Mouse (Mus musculus) left cerebral cortex, adult 8-10 months (tissue): ENCODE measurements around the gene Rims3. TPM values are rescaled to one million over a fixed set of nuclear protein-coding genes. Genes with fewer than 3 reads are reported as not detected.

Source experiments
- DNase-seq, 2 experiments: peaks; one replicate each; pipeline ENCODE4 v3.0.0; 2022; ENCODE audit warnings: low spot score in 2 of 2
- total RNA-seq, 4 experiments: library from RNA; stranded (reverse); gene quantifications; 2 replicates each; pipeline ENCODE4 v1.2.4; 2022

The Rims3 gene
- total RNA-seq, 4 experiments from 2014 or later, result 137 to 160 (median 147) TPM

DNA sequence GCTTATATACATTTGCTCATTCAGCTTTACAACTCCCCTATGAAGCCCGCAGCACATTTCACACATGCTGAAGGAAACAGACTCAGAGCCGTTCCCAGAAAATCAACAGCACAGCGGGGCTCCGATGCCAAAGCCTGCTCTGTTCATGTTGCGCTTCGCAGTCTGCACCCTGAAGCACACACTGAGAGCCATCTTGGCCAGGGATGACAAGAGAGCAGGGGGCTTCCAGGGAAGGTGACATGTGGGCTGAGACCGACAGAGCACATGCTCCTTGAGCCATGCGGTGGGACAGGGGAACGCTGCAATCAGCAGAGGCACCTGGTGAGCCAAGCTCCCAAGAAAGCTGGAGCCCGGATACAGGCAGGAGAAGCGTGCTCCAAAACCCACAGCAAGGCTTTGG is 5.2 kb upstream of the Rims3 start:
- DNase-seq, result no peak

DNA sequence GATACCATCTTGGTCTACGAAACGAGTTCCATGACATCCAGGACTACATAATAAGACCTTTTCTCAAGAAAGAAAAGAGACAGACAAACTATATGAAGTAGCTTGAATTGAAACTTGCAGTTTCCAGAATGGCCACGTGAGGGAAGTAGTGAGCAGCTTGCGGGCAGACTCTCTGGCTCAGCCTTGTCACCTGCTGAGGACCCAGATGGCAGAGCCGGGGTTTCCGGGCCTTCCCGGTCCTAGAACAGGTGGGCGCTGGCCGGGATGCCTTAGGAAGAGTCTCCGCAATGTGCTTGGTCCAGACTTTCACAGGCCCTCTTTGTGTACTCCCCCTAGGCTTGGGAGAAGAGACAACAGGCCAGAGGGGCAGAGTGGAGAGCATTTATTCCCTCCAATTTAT is 3.7 kb upstream of the Rims3 start:
- DNase-seq, result no peak

DNA sequence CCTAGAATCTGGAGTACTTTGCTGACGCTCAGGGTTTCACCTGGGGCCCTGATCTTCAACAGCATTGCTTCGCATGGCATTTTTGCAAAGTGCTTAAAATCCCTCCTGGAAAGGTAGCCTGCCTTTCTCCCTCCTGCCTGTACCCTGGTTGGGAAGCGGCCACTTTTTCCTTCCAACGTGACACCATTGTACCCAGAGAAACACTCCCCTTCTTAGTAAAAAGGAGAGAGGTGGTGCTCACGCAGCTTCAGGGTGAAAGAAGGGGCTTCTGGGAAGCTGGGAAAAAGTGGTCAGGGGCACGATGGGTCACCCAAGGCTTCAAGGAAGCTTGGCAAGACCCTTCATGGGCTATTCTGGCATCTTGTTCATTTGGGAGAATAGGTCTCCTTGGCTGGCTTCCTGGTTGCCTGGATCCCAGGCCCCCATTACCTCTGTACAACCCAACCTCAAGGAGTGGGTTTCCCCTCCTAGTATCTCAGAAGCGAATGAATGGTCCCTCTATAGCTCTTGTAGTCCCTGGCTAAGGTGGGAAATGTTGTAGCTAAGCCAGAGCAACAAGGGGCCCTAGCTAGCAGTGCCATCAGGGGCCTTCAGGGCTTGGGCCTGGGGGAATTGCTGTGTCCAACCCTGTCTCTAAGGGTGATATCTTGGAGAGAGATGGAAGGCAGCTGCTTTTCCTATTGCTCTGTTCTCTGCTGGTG is 894 bp downstream of the Rims3 start:
- DNase-seq, result no peak

DNA sequence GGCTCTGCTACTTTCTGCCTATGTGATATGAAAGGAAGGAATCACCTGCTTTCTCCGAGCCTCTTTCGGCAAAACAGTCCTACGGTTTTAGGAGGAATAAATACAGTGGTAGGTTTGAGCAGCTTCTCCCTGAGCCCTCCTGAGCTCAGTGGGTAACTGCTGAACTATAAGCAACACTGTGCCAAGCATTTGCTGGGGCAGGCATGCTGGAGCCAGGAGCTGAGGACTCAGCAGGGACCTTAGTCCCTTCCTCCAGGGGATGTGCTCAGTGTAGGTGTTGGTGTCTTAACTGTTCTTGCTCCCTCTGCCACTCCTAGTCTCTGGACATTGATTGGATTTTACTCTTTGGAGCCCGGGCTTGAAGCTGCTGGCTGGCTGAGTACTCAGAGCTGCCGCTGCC is 1.8 kb downstream of the Rims3 start:
- no peak for DNase-seq

DNA sequence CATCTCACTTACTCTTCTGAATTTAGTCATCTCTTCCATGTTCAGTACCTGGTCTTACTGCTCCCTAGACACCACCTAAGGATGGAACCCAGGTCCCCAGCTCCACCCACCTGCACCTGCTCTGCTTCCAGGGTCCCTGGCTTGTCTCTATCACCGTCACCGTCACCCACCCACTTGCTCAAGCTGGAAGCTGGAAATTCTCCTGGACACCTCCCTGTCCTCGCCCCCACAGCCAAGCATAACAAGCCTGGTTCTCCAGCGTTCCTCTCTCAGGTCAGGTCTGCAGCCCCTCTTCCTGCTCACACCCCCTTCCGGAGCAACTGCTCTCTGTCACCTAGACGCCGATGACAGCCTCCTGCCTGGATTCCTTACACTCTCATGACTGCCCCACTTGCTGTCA is 5.2 kb downstream of the Rims3 start:
- DNase-seq, result peak in 1 of 2 experiments; percentile 78

DNA sequence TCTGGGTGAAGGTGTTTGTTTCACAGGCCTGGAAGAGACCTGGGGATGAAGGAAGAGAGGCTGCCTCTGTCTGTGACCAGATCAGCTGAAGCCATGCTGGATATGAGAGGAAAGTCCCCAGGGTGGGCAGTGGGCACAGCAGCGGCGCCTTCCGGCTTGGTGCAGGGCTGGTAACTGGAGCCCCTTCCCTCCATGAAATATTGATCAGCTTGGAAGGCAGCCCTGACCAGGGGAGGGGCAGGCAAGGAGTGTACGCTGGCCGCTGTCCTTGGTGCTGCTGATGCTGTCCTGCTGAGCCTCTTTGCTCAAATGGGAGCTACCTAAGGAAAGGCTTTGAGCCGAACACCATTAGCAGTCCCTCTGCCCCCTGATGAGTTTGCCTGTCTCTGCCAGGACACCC is 11.6 kb downstream of the Rims3 start:
- no peak for DNase-seq

DNA sequence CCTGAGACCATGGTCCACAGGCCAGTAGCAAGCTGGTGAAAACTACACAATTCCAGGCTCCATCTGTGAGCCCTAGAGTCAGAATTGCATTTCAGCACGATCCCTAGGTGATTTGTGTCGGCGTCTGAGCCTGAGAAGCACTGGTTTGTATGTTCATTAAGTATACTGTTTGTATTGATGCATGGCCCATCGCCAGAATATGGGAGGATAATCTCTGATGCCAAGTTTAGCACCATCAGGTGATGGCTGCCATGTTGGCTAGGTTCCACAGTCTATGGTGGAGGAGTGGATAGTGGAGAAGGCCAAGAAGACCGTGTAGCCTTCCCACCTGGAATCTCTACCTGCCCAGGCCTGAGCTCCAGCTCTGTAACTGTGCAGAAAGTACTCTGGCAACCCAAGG is 13.6 kb downstream of the Rims3 start:
- no peak for DNase-seq

DNA sequence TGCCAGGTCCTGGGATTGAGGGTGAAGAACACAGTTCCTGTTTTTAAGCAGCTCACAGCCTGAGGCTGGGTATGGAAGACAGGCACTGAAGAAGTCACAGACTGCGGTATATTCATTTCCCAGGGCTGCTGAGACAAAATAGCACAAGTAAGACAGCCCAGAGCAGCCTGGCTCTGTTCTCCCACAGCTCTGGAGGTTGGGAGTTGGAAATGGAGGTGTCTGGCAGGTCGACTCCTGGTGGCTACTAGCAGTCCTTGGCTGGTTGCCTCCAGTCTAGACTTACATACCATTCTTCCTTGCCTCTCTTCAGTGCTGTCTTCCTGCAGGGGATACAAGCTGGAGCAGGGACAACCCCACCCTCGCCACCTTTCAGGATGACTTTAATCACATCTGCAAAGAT is 14.4 kb downstream of the Rims3 start:
- DNase-seq, result no peak

DNA sequence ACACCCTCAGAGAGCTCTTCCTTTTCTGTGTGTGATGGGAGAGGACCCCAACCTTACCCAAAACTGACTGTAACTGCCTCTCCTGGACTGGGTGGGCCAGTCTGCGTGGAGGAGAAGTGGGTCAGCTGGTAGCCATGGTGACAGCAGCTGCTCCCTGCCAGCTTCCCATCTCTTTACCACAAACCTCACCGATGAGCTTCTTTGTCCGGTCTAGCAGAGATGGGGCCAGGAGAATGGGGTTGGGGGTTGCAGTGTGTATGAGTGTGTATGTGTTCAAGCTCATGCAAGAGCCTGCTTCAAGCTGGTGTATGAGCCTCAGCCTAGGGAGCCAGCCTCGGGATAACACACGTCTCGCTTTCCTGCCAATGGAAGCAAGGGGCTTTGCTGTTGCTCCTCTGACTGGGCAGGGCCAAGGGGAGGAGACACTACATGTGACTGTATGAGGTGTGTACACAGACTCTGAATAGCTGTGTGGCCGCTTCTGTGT is 15.7 kb downstream of the Rims3 start:
- DNase-seq, result no peak

DNA sequence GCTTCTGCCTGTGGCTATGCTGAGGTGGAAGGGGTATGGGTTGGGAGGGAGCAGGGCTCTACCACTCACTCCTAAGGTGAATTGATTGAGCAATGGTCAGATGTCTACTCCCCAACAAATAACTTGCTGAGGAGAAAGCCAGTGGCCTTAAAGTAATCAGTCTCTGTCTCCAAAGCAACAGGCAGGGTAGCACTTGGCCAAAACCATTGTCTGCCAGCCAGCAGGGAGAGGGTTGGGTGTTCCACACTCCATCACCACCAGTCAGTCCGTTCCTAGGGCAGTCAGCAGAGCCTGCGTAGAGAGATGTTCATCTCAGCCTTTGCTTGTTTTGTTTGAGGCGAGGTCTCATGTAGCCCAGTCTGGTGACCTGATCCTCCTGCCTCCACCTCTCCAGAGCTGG is 21.3 kb downstream of the Rims3 start:
- DNase-seq, result no peak

DNA sequence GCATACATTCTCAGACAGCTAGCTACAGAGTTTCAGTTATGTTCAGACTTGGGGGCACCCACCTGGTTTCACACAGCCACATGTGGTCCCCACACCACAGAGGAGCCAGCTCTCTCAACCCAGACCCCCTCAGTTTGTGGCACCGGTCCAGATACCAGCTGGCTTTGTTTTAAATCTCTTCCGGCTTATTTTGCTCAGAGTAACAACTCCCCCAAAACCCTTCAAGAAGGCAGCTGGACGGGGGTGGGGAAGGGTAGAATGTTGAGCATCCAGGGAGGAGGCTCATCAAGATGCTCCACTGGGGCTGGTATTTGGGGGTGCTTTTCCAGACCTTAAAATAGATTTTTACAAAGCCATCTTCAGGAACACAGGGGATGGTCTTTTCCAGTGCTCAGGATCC is 24.1 kb downstream of the Rims3 start:
- peak in 1 of 2 experiments; percentile 57 for DNase-seq

DNA sequence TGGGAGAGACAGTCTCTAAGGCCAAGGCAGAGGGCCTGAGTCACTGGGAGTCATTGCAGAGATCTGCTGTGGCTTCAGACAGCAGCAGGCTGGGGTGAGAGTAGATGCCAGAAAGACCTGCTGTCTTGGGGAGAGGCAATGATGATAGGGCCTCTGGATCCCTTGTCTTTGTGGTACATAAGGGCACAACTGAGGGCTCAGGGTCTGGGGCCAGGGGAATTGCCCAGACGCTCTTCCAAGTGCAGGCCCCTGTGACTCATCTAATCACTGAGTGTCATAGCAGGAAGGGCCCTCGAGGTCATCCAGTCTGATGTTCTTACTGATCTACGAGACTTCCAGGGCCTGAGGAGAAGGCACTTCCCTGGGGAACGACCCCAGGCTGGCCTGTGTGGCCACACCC is 24.8 kb downstream of the Rims3 start:
- no peak for DNase-seq

DNA sequence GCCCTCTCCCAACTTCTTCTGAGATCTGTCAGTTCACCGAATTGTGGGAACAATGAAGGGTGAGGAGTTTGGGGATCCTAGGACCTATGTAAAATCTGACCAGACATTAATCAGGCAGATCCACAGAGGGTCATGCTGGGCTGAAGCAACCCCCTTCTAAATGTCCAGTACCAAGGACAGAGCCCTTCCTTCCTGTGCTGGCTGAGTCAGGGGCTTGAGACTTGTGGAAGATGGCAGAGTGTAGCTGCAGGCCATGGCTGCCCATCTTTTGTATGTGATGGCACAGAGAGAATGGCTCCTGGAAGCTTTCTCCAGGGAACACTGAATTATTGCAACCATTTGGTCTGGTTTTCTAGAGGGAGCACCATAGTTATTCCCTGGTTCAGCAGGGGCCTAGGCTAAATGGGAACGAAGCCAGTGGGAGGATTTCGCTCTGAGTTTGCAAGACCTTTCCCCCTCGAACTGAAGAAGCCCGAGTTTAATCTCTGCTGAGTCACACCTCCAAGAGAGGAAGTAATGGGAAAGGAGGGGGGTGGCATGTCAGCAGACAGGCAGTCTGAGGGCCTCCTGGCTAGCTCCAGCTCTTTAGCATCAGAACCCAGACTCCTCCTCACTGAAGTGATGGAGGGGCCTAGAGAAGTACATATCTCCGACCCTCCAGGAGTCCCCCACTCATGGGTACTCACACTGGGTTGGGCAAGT is 26.3 kb downstream of the Rims3 start:
- no peak for DNase-seq

DNA sequence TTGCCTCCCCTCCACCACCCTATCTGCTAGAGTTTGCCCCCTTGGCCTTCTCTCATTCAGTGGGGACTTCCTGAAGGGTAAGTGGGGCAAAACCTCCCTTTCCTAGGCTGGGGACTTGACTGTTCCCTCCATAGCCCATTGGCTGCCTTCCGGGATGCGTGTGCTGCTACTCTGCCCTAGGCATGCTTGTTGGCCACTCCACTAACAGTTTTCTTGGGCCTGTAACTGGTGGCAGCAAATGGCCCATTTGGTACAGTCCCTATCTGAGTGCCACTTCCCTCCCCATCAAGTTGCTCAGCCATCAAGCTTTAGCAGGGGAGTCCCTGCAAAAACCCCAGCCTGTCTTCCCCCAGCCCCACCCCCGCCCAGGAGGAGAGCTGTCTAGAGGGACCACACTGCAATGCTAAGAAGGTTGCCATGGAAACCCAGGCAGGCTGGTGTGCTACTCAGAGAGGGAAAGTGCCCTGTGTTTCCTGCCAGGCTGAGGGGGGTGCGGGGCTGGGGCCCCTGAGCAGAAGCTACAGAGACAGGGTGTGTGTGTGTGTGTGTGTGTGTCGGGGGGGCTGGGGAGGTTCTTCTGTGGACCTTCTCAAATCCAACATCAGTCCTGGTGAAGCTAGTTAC is 27.5 kb downstream of the Rims3 start:
- peak in 1 of 2 experiments; percentile 78 for DNase-seq

DNA sequence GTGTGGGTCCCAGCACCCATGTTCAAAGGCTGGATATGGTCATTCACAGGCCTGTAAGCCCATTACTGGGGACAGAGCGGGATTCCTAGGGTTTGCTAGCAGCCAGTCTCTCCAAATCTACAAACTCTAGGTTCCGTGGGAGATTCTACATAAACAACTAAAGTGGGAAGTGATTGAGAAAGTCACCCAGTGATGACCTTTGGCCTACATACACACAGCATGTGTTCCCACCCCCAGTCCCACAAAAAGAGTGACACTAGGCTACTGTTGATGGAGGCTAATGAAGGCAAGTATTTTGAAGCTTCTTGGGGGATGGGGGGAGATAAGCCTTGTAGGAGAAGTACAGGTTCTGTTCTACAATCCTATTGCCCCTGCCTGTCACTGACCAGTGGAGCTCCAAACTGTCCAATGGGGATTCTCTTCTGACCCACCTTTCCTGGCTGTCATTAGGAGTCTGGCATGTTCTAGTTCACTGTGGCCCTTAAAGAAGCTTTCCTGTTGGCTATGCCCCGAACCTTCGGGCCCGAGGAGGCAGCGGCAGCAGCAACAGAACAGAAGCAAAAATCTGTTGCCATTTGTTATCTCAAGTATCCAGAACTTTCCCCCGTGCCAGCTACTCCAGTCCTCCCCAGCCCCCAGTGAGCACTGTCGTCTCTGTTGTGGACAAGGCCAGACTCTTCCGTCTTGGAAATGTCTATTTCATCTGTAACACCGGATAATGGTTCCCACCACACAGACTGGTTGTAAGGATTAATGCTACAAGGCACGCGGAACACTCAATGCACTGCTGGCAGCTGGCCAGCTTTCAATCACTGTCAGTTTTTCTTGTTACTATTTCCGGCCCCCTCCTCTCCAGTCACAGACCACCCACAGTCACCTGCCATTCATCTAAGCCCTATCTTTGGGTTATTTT is 30.8 kb downstream of the Rims3 start:
- DNase-seq, result no peak

DNA sequence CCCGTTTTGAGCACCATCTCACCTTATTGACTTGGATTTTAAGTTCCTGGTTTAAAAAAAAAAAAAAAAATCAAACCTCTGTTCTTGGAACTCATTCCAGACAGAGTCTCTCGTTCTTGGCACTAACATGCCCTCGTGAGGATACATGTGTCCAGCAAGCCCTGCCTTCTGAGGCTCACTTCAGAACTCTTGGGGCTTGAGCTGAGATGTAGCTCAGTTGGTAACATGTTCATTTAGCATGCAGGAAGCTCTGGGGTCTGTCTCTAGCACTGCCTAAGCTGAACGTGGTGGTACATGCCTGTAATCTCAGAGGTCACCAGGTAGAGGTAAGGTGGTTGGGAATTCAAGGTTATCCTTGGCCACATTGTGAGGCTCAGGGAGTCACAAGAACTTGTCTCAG is 31.5 kb downstream of the Rims3 start:
- DNase-seq, result no peak

DNA sequence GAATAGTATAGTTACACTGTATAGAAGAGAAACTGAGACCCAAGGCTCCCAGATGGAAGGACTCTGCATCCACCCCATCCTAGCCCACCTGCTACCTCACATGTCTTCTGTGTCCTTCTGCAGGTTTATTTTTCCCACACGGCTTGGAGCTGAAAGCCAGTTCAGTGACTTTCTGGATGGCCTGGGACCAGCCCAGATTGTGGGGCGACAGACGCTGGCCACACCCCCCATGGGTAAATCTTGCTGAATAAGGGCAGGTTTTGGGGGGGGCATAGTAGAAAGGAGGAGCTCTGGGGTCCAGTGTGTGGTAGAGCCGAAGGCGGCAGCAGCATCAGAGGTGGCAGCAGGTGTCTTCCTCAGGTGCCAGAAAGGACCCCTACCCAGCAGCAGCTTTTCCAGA is 32.2 kb downstream of the Rims3 start:
- DNase-seq, result no peak

DNA sequence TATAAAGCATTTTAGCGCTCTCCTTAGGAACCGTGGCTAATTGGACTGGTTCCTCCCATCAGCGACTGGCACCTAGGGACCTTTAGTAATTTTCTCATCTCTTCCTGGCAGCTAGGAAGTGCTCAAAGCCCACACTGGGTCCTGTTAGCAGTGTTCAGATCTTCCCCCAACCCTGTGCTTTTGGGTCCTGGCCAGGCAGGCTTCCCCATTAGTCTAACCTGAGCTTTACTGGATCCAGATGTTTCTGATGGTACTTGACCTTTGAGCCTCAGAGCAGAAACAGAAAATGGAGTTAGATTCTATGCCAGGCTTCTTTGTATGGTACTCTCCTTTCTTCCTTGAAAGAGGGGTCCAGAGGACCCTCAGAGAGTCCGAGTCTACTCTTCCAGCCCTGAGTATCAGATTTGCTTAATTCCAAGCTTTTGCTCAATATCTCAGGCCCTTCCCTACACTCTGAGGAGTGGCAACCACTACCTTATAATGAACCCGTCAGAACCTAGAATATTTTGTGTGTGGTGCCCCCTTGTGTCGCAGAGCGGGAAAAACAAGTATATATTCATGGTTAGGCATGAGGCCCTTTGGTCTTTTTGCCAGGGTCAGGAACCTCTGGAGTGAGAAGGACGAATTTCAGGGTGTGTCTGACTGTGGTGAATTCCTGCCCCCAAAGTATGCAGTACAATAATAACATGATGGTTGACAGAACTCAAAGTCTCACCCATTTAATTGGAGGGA is 32.9 kb downstream of the Rims3 start:
- no peak for DNase-seq

DNA sequence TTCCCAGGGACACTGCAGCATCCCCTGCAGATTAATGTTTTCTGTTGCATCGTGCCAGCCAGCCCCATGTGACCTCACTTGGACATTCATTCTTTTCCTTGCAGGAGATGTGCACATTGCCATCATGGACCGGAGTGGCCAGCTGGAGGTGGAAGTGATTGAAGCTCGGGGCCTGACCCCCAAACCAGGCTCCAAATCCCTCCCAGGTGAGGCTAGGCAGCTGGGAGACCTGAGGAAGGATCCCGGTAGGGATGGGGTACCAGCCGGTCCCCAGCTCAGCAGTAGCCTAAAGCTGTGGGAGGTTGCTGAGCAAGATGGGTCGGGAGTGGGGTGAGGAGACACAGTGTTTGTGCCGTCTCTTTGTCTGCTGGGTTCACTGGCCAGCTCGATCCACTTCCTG is 34.3 kb downstream of the Rims3 start:
- no peak for DNase-seq

DNA sequence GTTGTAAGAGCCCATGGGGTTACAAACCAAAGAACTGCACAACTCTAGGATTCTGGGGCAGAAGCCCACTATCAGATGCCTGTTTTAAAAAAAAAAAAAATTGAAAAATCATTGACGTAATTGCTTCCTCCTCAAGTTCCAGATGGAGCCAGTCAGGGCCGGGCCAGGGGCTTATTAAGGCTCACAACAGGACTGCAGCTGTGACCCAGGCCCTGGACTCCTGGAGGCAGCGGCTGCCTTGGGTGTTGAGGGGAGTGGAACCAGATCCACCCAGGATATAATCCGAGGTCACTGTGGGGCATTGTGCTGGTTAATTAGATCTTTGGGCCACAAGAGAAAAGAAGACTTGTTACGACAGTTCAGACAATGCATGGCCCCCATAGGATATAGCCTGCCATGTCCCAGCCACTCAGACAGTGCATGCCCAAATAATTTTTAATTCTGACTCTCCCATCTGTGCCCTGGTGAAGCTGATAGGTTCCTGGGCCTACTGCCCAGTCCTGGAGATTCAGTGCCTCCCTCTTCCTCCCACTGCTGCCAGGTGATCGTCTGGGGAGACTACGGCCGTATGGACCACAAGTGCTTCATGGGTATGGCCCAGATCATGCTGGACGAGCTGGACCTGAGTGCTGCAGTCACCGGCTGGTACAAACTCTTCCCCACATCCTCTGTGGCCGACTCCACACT is 36.3 kb downstream of the Rims3 start:
- DNase-seq, result no peak
